Mouse (Mus musculus) forebrain, embryonic 12.5 days (tissue): ENCODE results near the gene Apol9b. TPM values are rescaled to one million over a fixed set of nuclear protein-coding genes. Genes with fewer than 3 reads are reported as not detected.

Experiments
- polyA plus RNA-seq: library from polyadenylated mRNA; unstranded; fragments of >200 nt; fragmentation: Nextera tagmentation; extraction: Ambion mirVana; gene quantifications from 2 replicates; pipeline ENCODE4 v1.2.1, GENCODE M21; 2016

Gene Apol9b
- polyA plus RNA-seq, 1 experiment from 2014 or later = not detected

Other genes with a start within 250 kb of the Apol9b start
- not detected in 2 replicates for gene Apol11a, start 220.8 kb upstream of the Apol9b start, polyA plus RNA-seq
- not detected in 2 replicates for gene Apol7c, start 195.7 kb upstream of the Apol9b start, polyA plus RNA-seq
- not detected in 2 replicates for gene 1700025B11Rik, start 167.1 kb upstream of the Apol9b start, polyA plus RNA-seq
- gene Apol10b, start 132.9 kb upstream of the Apol9b start, polyA plus RNA-seq = not detected in 2 replicates
- not detected in 2 replicates for gene Gm36245, start 129.8 kb upstream of the Apol9b start, polyA plus RNA-seq
- not detected in 2 replicates for gene Apol11b, start 85.8 kb upstream of the Apol9b start, polyA plus RNA-seq
- gene Apol7e, start 30.2 kb upstream of the Apol9b start, polyA plus RNA-seq = not detected in 2 replicates
- gene Apol8, start 28.0 kb downstream of the Apol9b start, polyA plus RNA-seq = 0.24 and 0.46 TPM in 2 replicates
- gene Myh9, start 113.1 kb downstream of the Apol9b start, polyA plus RNA-seq = 24.6 and 27.6 TPM in 2 replicates
- gene Txn2, start 200.0 kb downstream of the Apol9b start, polyA plus RNA-seq = 203 and 210 TPM in 2 replicates
- gene Foxred2, start 227.7 kb downstream of the Apol9b start, polyA plus RNA-seq = 7.5 and 8.3 TPM in 2 replicates
- gene Eif3d, start 241.8 kb downstream of the Apol9b start, polyA plus RNA-seq = 219 and 234 TPM in 2 replicates